9 mouse cellular contexts compared by ENCODE assay signal in genomic region chr4:73042672-73043071, GRCm38 (mm10).
DNase-seq lines count a peak whose midpoint lies in the region; ATAC-seq and TF ChIP-seq lines count a peak whose summit lies in the region.
"Had no signal": no experiment of that assay in that cellular context is flagged by ENCODE, and none has a peak within 500 bp of the region (broad histone marks: within the 10 kb centered on the region; RNA-seq: fewer than 3 reads in every experiment).

No protein-coding gene starts in this region.

- peak; percentile 73 for TF ChIP-seq CTCF in lung, postnatal 0 days (IDR thresholded peaks at IDR 0.05)

- H3K4me2 ChIP-seq in lung, postnatal 0 days (replicated peaks; ENCODE audit: low read depth, low read length), result no peak overlapping the region
- H3K4me2 ChIP-seq: heart, embryonic 12.5 days; liver, embryonic 15.5 days had no signal

- H3K9ac ChIP-seq in lung, postnatal 0 days (replicated peaks; ENCODE audit: low read depth), result no peak overlapping the region
- H3K9ac ChIP-seq: heart, embryonic 12.5 days; liver, embryonic 15.5 days had no signal

- no peak for ATAC-seq in lung, postnatal 0 days
- no peak for ATAC-seq in inflammation-experienced regulatory T-cells, adult 6 months

- no peak for TF ChIP-seq EP300 in lung, postnatal 0 days (IDR thresholded peaks at IDR 0.05)

- 13% methylated on average over 2 of the region's 2 CpGs for WGBS in lung, postnatal 0 days

- peak; percentile 11 for DNase-seq in kidney, postnatal 10 days
- DNase-seq in kidney, postnatal 4 days, result no peak
- peak; percentile 37 for DNase-seq in ES-CJ7 (ENCODE audit: low read depth, low spot score)
- peak; percentile 17 for DNase-seq in R1 (ENCODE audit: low read depth, low spot score)
- DNase-seq in lung, postnatal 0 days (ENCODE audit: low spot score), result peak; percentile 63
- DNase-seq in thymus, postnatal 10 days (ENCODE audit: low spot score in 2 of 2), result no peak

- no peaks in the 10 kb centered on the region for H3K4me1 ChIP-seq in lung, postnatal 0 days (ENCODE audit: insufficient read depth, low read depth, low read length)
- H3K4me1 ChIP-seq: heart, embryonic 12.5 days; liver, embryonic 15.5 days had no signal

- H3K36me3 ChIP-seq in lung, postnatal 0 days (ENCODE audit: insufficient read depth, low read length), result no peaks in the 10 kb centered on the region
- H3K36me3 ChIP-seq: heart, embryonic 12.5 days; liver, embryonic 15.5 days had no signal

- H3K9me3 ChIP-seq in lung, postnatal 0 days (ENCODE audit: low read length), result no peaks in the 10 kb centered on the region
- H3K9me3 ChIP-seq: heart, embryonic 12.5 days; liver, embryonic 15.5 days had no signal

- no peak overlapping the region for H3K4me3 ChIP-seq in lung, postnatal 0 days (ENCODE audit: low read depth, low read length)
- H3K4me3 ChIP-seq: heart, embryonic 12.5 days; liver, embryonic 15.5 days had no signal

- no peak overlapping the region for H3K27ac ChIP-seq in lung, postnatal 0 days (ENCODE audit: low read length)
- H3K27ac ChIP-seq: liver, embryonic 15.5 days had no signal

- H3K27me3 ChIP-seq in lung, postnatal 0 days (replicated peaks; ENCODE audit: insufficient read depth, low read length), result no peaks in the 10 kb centered on the region
- H3K27me3 ChIP-seq: heart, embryonic 12.5 days; liver, embryonic 15.5 days had no signal

Comparison
In these comparisons a context has a peak if more than half of its experiments do, and no peak if none do; other contexts are left out.
1. DNase-seq: peak in kidney, postnatal 10 days (single experiment), ES-CJ7 (single experiment), R1 (single experiment) and lung, postnatal 0 days (single experiment); none in kidney, postnatal 4 days (0 of 2) and thymus, postnatal 10 days (0 of 2).